Mouse (Mus musculus): Measurements from ENCODE around the gene Csnk1e. TPM values are rescaled to one million over a fixed set of nuclear protein-coding genes. Genes with fewer than 3 reads are reported as not detected.
A peak's percentile ranks its signal among the peaks of the same experiment; 100 is the strongest.

The Csnk1e gene
- polyA plus RNA-seq, 1 experiment from 2014 or later: 7.5 TPM

- Histone ChIP-seq H3K9ac (replicated peaks) (no peak overlapping the region), H3K4me3 (ENCODE audit: low read depth, low read length) (no peak overlapping the region), H3K9me3 (ENCODE audit: low read length) (no peaks in the 10 kb centered on the region), H3K4me1 (ENCODE audit: insufficient read depth) (no peaks in the 10 kb centered on the region), H3K36me3 (replicated peaks; ENCODE audit: insufficient read depth, low read length) (no peaks in the 10 kb centered on the region), H3K4me2 (ENCODE audit: low read depth, low read length) (no peak overlapping the region), H3K27me3 (ENCODE audit: insufficient read depth, low read length) (no peaks in the 10 kb centered on the region), H3K27ac (ENCODE audit: low read depth) (no peak overlapping the region)
- WGBS (ENCODE audit: insufficient replicate concordance): 89% methylated on average over 3 of the region's 3 CpGs
- ATAC-seq (no peak), DNase-seq (no peak)
- TF ChIP-seq EP300 (IDR thresholded peaks at IDR 0.05; ENCODE audit: low read depth) (no peak), CTCF (IDR thresholded peaks at IDR 0.05; ENCODE audit: low read depth) (no peak)
Measured at GRCm38 (mm10) chr15:79448041-79448440, 7.3 kb downstream of the Csnk1e start.

- Histone ChIP-seq H3K4me3 (ENCODE audit: low read depth, low read length) (no peak overlapping the region), H3K27me3 (ENCODE audit: insufficient read depth, low read length) (no peaks in the 10 kb centered on the region), H3K27ac (ENCODE audit: low read depth) (no peak overlapping the region), H3K36me3 (replicated peaks; ENCODE audit: insufficient read depth, low read length) (no peaks in the 10 kb centered on the region), H3K9me3 (ENCODE audit: low read length) (no peaks in the 10 kb centered on the region), H3K4me1 (ENCODE audit: insufficient read depth) (peaks cover 3% of the 10 kb centered on the region; the same call in 1 of the 2 replicates), H3K9ac (replicated peaks) (no peak overlapping the region), H3K4me2 (ENCODE audit: low read depth, low read length) (no peak overlapping the region)
- 51% methylated on average over 8 of the region's 8 CpGs for WGBS (ENCODE audit: insufficient replicate concordance)
- DNase-seq (no peak), ATAC-seq (no peak)
- TF ChIP-seq EP300 (IDR thresholded peaks at IDR 0.05; ENCODE audit: low read depth): no peak
- TF ChIP-seq CTCF (IDR thresholded peaks at IDR 0.05; ENCODE audit: low read depth): no peak
Measured at GRCm38 (mm10) chr15:79445786-79446654, 9.3 kb downstream of the Csnk1e start.

GRCm38 (mm10) chr15:79443856-79444410 is 11.4 kb downstream of the Csnk1e start:
- Histone ChIP-seq H3K27ac (ENCODE audit: low read depth) (no peak overlapping the region), H3K36me3 (replicated peaks; ENCODE audit: insufficient read depth, low read length) (no peaks in the 10 kb centered on the region), H3K4me1 (ENCODE audit: insufficient read depth) (peaks cover 9% of the 10 kb centered on the region), H3K27me3 (ENCODE audit: insufficient read depth, low read length) (no peaks in the 10 kb centered on the region), H3K9ac (replicated peaks) (no peak overlapping the region), H3K4me2 (ENCODE audit: low read depth, low read length) (no peak overlapping the region), H3K4me3 (ENCODE audit: low read depth, low read length) (no peak overlapping the region), H3K9me3 (ENCODE audit: low read length) (no peaks in the 10 kb centered on the region)
- ATAC-seq (no peak), DNase-seq (no peak)
- WGBS (ENCODE audit: insufficient replicate concordance): 81% methylated on average over 7 of the region's 7 CpGs
- TF ChIP-seq CTCF (IDR thresholded peaks at IDR 0.05; ENCODE audit: low read depth) (no peak), EP300 (IDR thresholded peaks at IDR 0.05; ENCODE audit: low read depth) (no peak)

GRCm38 (mm10) chr15:79442961-79443518 is 12.3 kb downstream of the Csnk1e start:
- Histone ChIP-seq H3K4me1 (ENCODE audit: insufficient read depth) (peaks cover 9% of the 10 kb centered on the region), H3K36me3 (replicated peaks; ENCODE audit: insufficient read depth, low read length) (no peaks in the 10 kb centered on the region), H3K9me3 (ENCODE audit: low read length) (no peaks in the 10 kb centered on the region), H3K4me3 (ENCODE audit: low read depth, low read length) (no peak overlapping the region), H3K27me3 (ENCODE audit: insufficient read depth, low read length) (no peaks in the 10 kb centered on the region), H3K9ac (replicated peaks) (no peak overlapping the region), H3K4me2 (ENCODE audit: low read depth, low read length) (no peak overlapping the region), H3K27ac (ENCODE audit: low read depth) (no peak overlapping the region)
- 74% methylated on average over 9 of the region's 9 CpGs for WGBS (ENCODE audit: insufficient replicate concordance)
- TF ChIP-seq EP300 (IDR thresholded peaks at IDR 0.05; ENCODE audit: low read depth): no peak
- TF ChIP-seq CTCF (IDR thresholded peaks at IDR 0.05; ENCODE audit: low read depth): no peak
- DNase-seq: no peak
- ATAC-seq: no peak

- DNase-seq (no peak), ATAC-seq (no peak)
- H3K9me3 ChIP-seq (ENCODE audit: low read length): no peaks in the 10 kb centered on the region
- H3K4me1 ChIP-seq (ENCODE audit: insufficient read depth): peaks cover 9% of the 10 kb centered on the region
- 0 out of 2 replicates have a peak, but pooled peaks cover 4% of the 10 kb centered on the region for H3K36me3 ChIP-seq (replicated peaks; ENCODE audit: insufficient read depth, low read length)
- peak overlapping the region; percentile 84 for H3K27ac ChIP-seq (ENCODE audit: low read depth)
- H3K4me3 ChIP-seq (ENCODE audit: low read depth, low read length): peak overlapping the region; percentile 80
- peak overlapping the region; percentile 72 for H3K4me2 ChIP-seq (ENCODE audit: low read depth, low read length)
- WGBS (ENCODE audit: insufficient replicate concordance): 19% methylated on average over 6 of the region's 6 CpGs
- no peaks in the 10 kb centered on the region for H3K27me3 ChIP-seq (ENCODE audit: insufficient read depth, low read length)
- TF ChIP-seq CTCF (IDR thresholded peaks at IDR 0.05; ENCODE audit: low read depth): no peak
- no peak for TF ChIP-seq EP300 (IDR thresholded peaks at IDR 0.05; ENCODE audit: low read depth)
- peak overlapping the region; percentile 88 for H3K9ac ChIP-seq (replicated peaks)
Measured at GRCm38 (mm10) chr15:79442257-79442611, 13.1 kb downstream of the Csnk1e start.
